ENCODE assay signal across 10 mouse cellular contexts in the genomic region with DNA sequence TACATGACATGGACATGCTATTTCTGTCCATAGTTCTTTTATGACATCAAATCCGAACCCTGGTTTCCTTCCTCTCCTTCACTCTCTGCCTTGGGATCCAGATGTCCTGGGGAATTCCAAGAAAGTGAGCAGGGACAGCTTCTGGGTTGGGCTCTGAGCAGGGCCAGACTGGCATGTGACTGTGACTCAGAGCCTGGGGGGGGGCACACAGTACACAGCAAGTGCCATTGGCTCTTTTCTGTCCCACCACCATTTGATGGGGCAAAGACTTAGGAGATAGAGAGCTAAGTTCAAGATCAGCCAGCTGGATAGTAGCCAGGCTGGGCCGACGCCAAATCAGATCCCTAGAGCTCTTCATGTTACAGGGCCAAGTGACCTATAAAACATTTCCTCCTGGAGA. TPM values are rescaled to one million over a fixed set of nuclear protein-coding genes. Genes with fewer than 3 reads are reported as not detected.
DNase-seq lines count a peak whose midpoint lies in the region; ATAC-seq lines count a peak whose summit lies in the region.
"Had no signal": no experiment of that assay in that cellular context is flagged by ENCODE, and none has a peak within 500 bp of the region (broad histone marks: within the 10 kb centered on the region; RNA-seq: fewer than 3 reads in every experiment).

No protein-coding gene starts in this region.

- H3K9ac ChIP-seq in liver, embryonic 16.5 days (ENCODE audit: low read depth, low read length): no peak overlapping the region
- H3K9ac ChIP-seq in liver, embryonic 12.5 days: no peak overlapping the region
- H3K9ac ChIP-seq: liver, embryonic 14.5 days had no signal

- peak; percentile 17; the same call in 1 of the 2 replicates for ATAC-seq in liver, embryonic 16.5 days (ENCODE audit: low read depth)
- ATAC-seq in liver, embryonic 12.5 days: no peak
- ATAC-seq in monocyte, adult 5-6 weeks (replicated peaks; ENCODE audit: insufficient number of reproducible peaks, low FRiP score, low TSS enrichment, poor library complexity, severe bottlenecking): no peak

- peaks cover 14% of the 10 kb centered on the region for H3K4me1 ChIP-seq in liver, embryonic 16.5 days (ENCODE audit: control insufficient read depth, low read depth, low read length)
- H3K4me1 ChIP-seq in liver, embryonic 12.5 days: peaks cover 33% of the 10 kb centered on the region
- H3K4me1 ChIP-seq: forebrain, embryonic 10.5 days had no signal

- H3K36me3 ChIP-seq in liver, embryonic 16.5 days (ENCODE audit: control insufficient read depth, insufficient read depth): 0 out of 2 replicates have a peak, but pooled peaks cover 5% of the 10 kb centered on the region
- peaks cover 27% of the 10 kb centered on the region for H3K36me3 ChIP-seq in liver, embryonic 12.5 days

- H3K4me3 ChIP-seq in liver, embryonic 16.5 days (ENCODE audit: low read depth, low read length): no peak overlapping the region
- no peak overlapping the region for H3K4me3 ChIP-seq in liver, embryonic 12.5 days
- H3K4me3 ChIP-seq: forebrain, embryonic 10.5 days had no signal

- DNase-seq in adrenal gland, postnatal 14 days: peak; percentile 84
- DNase-seq in gastrocnemius, postnatal 36 days: peak; percentile 36 to 49
- DNase-seq in lung, postnatal 4 days: peak; percentile 17 to 50
- DNase-seq in embryo, embryonic 9.5 days (ENCODE audit: extremely low spot score): no peak
- no peak for DNase-seq in layer of hippocampus, postnatal 10 days (ENCODE audit: low spot score in 2 of 2)

- whole genome bisulfite sequencing in liver, embryonic 16.5 days (ENCODE audit: insufficient replicate concordance): 77% methylated on average over 3 of the region's 3 CpGs
- WGBS in liver, embryonic 12.5 days (ENCODE audit: insufficient replicate concordance): 70% methylated on average over 3 of the region's 3 CpGs

- H3K27ac ChIP-seq in liver, embryonic 16.5 days (ENCODE audit: low read length): no peak overlapping the region
- H3K27ac ChIP-seq in liver, embryonic 12.5 days: no peak overlapping the region
- H3K27ac ChIP-seq: forebrain, embryonic 10.5 days; liver, embryonic 14.5 days had no signal

- no peaks in the 10 kb centered on the region for H3K27me3 ChIP-seq in liver, embryonic 16.5 days (ENCODE audit: control insufficient read depth, insufficient read depth, low read depth, low read length)
- no peaks in the 10 kb centered on the region for H3K27me3 ChIP-seq in liver, embryonic 12.5 days (replicated peaks)

- intact Hi-C loops in gastrocnemius, postnatal 36 days (cut with DNase I): no loop called here

- no peaks in the 10 kb centered on the region for H3K9me3 ChIP-seq in liver, embryonic 16.5 days (replicated peaks; ENCODE audit: control insufficient read depth, low read length)
- H3K9me3 ChIP-seq in liver, embryonic 12.5 days (replicated peaks): no peaks in the 10 kb centered on the region
- H3K9me3 ChIP-seq: forebrain, embryonic 10.5 days had no signal

- no peak overlapping the region for H3K4me2 ChIP-seq in liver, embryonic 16.5 days (ENCODE audit: low read depth, low read length)
- no peak overlapping the region for H3K4me2 ChIP-seq in liver, embryonic 12.5 days

RNA-seq across cellular contexts. Expression of a gene that starts 11.1 kb away (rescaled TPM):
- 20.2 and 21.5 TPM in 2 replicates for polyA plus RNA-seq in liver, embryonic 16.5 days (2015; fragmentation: Nextera tagmentation; extraction: Ambion mirVana)
- polyA plus RNA-seq in liver, embryonic 12.5 days (2016; fragmentation: Nextera tagmentation; extraction: Ambion mirVana): 32.4 and 32.9 TPM in 2 replicates
- total RNA-seq in adrenal gland, postnatal 14 days (2021): 4.7 and 7.5 TPM in 2 replicates
- total RNA-seq in gastrocnemius, postnatal 36 days (2021): under 1 TPM; 0.48 to 0.49 TPM
- 10 to 100 TPM; 20.9 to 23.2 TPM for total RNA-seq in layer of hippocampus, postnatal 10 days (2021)
- 19.8 to 42.0 TPM (median 21.4 TPM) in 3 replicates for total RNA-seq in monocyte, adult 5-6 weeks (2017)

Comparison
In these comparisons a context has a peak if more than half of its experiments do, and no peak if none do; other contexts are left out.
1. DNase-seq: peak in adrenal gland, postnatal 14 days (single experiment), gastrocnemius, postnatal 36 days (2 of 2) and lung, postnatal 4 days (2 of 2); none in embryo, embryonic 9.5 days (single experiment) and layer of hippocampus, postnatal 10 days (0 of 2).